Mouse (Mus musculus) C2C12 (cell line): ENCODE measurements around the gene Pls3.

Experiments
- CEBPB ChIP-seq: IDR thresholded peaks from one replicate; pipeline ENCODE4 v1.6.1; 2011; ENCODE audit warnings: low read depth, mild to moderate bottlenecking, control low read depth, moderate library complexity
- CTCF ChIP-seq: IDR thresholded peaks from one replicate; pipeline ENCODE4 v1.5.1; 2011; ENCODE audit not compliant: control insufficient read depth, insufficient read depth, insufficient read length
- FOSL1 ChIP-seq: IDR thresholded peaks from one replicate; pipeline ENCODE4 v1.8.0; 2011; ENCODE audit warnings: mild to moderate bottlenecking, low read length; ENCODE audit not compliant: poor library complexity, insufficient read depth, severe bottlenecking
- MYOG ChIP-seq: IDR thresholded peaks from one replicate; pipeline ENCODE4 v1.6.1; 2011; ENCODE audit not compliant: control insufficient read depth, insufficient read length; ENCODE audit errors: extremely low read depth

- TF ChIP-seq CTCF, result no peak
- TF ChIP-seq MYOG, result no peak
- no peak for TF ChIP-seq FOSL1
- no peak for TF ChIP-seq CEBPB
Observed at GRCm38 (mm10) chrX:75834836-75835235, 40.1 kb downstream of the Pls3 start.
